ENCODE assay signal across 8 mouse cellular contexts in genomic region chr11:97662207-97662892, GRCm38 (mm10). TPM values are rescaled to one million over a fixed set of nuclear protein-coding genes. Genes with fewer than 3 reads are reported as not detected.
A peak's percentile ranks its signal among the peaks of the same experiment; 100 is the strongest.
DNase-seq lines count a peak whose midpoint lies in the region; ATAC-seq and TF ChIP-seq lines count a peak whose summit lies in the region.

No protein-coding gene starts in this region.

- 5% methylated on average over 21 of the region's 21 CpGs for WGBS in cerebellum, adult 2 months
- WGBS in heart, embryonic 13.5 days = 2% methylated on average over 21 of the region's 21 CpGs
- WGBS in midbrain, embryonic 12.5 days = 3% methylated on average over 21 of the region's 21 CpGs

- no peaks in the 10 kb centered on the region for H3K9me3 ChIP-seq in heart, embryonic 13.5 days
- H3K9me3 ChIP-seq in midbrain, embryonic 12.5 days = peaks cover 5% of the 10 kb centered on the region; the same call in 1 of the 2 replicates

- no peaks in the 10 kb centered on the region for H3K27me3 ChIP-seq in cerebellum, adult 2 months (ENCODE audit: control insufficient read depth, insufficient read depth, low read length)
- peaks cover 11% of the 10 kb centered on the region for H3K27me3 ChIP-seq in heart, embryonic 13.5 days (replicated peaks)
- peaks cover 32% of the 10 kb centered on the region for H3K27me3 ChIP-seq in midbrain, embryonic 12.5 days

- peak overlapping the region; percentile 90 for H3K4me2 ChIP-seq in heart, embryonic 13.5 days
- peak overlapping the region; percentile 83 for H3K4me2 ChIP-seq in midbrain, embryonic 12.5 days (replicated peaks)

- TF ChIP-seq POLR2A in cerebellum, adult 2 months (IDR thresholded peaks at IDR 0.05; ENCODE audit: borderline replicate concordance, insufficient read depth, low read length) = no peak

- no peak for ATAC-seq in heart, embryonic 13.5 days (ENCODE audit: extremely low read depth, insufficient number of reproducible peaks, low FRiP score, low TSS enrichment)
- no peak for ATAC-seq in midbrain, embryonic 12.5 days (ENCODE audit: low FRiP score, low read depth)

- no peak for TF ChIP-seq CTCF in cerebellum, adult 2 months (IDR thresholded peaks at IDR 0.05; ENCODE audit: borderline replicate concordance, insufficient read depth, low read depth, low read length)

- H3K9ac ChIP-seq in heart, embryonic 13.5 days = peak overlapping the region; percentile 97
- H3K9ac ChIP-seq in midbrain, embryonic 12.5 days (replicated peaks) = peak overlapping the region; percentile 95; the same call in 1 of the 2 replicates

- peaks cover 22% of the 10 kb centered on the region for H3K36me3 ChIP-seq in heart, embryonic 13.5 days
- peaks cover 19% of the 10 kb centered on the region for H3K36me3 ChIP-seq in midbrain, embryonic 12.5 days

- no peak for DNase-seq in cerebellum, adult 2 months
- DNase-seq in cerebellum, adult 8-10 months = no peak
- DNase-seq in adrenal gland, postnatal 14 days = peak; percentile 63
- DNase-seq in kidney, postnatal 14 days = peak; percentile 76
- DNase-seq in yolk sac, embryonic 10.5 days (ENCODE audit: low spot score) = peak; percentile 29
- DNase-seq in cerebellum, postnatal 14 days = no peak

- H3K4me1 ChIP-seq in cerebellum, adult 2 months (ENCODE audit: control insufficient read depth, insufficient read depth, low read length) = peaks cover 16% of the 10 kb centered on the region
- H3K4me1 ChIP-seq in heart, embryonic 13.5 days = peaks cover 61% of the 10 kb centered on the region
- H3K4me1 ChIP-seq in midbrain, embryonic 12.5 days = peaks cover 55% of the 10 kb centered on the region

- H3K27ac ChIP-seq in cerebellum, adult 2 months (ENCODE audit: insufficient read depth, low read length) = 0 out of 2 replicates have a peak overlapping the region, but pooled peaks have one; percentile 49
- peak overlapping the region; percentile 95 for H3K27ac ChIP-seq in heart, embryonic 13.5 days (replicated peaks)
- peak overlapping the region; percentile 92; the same call in 1 of the 2 replicates for H3K27ac ChIP-seq in midbrain, embryonic 12.5 days (replicated peaks)

- peak overlapping the region; percentile 73 for H3K4me3 ChIP-seq in cerebellum, adult 2 months (replicated peaks; ENCODE audit: insufficient read depth, low read depth, low read length)
- peak overlapping the region; percentile 92 for H3K4me3 ChIP-seq in heart, embryonic 13.5 days
- H3K4me3 ChIP-seq in midbrain, embryonic 12.5 days = peak overlapping the region; percentile 97

RNA-seq across cellular contexts. Expression of gene Mllt6, which starts 0.9 kb away (rescaled TPM):
- polyA plus RNA-seq in cerebellum, adult 2 months (2012; rRNA removed) = 68.4 and 69.3 TPM in 2 replicates
- 37.0 and 45.2 TPM in 2 replicates for total RNA-seq in adrenal gland, postnatal 14 days (2021)
- polyA plus RNA-seq in heart, embryonic 13.5 days (2015; fragmentation: Nextera tagmentation; extraction: Ambion mirVana) = 1.7 and 1.9 TPM in 2 replicates
- 3.0 and 3.2 TPM in 2 replicates for polyA plus RNA-seq in midbrain, embryonic 12.5 days (2016; fragmentation: Nextera tagmentation; extraction: Ambion mirVana)

RNA-seq across cellular contexts. Expression of gene Cisd3, which starts 23.3 kb away (rescaled TPM):
- 70.2 and 72.2 TPM in 2 replicates for polyA plus RNA-seq in cerebellum, adult 2 months (2012; rRNA removed)
- total RNA-seq in adrenal gland, postnatal 14 days (2021) = 277 and 297 TPM in 2 replicates
- polyA plus RNA-seq in heart, embryonic 13.5 days (2015; fragmentation: Nextera tagmentation; extraction: Ambion mirVana) = 44.1 and 53.7 TPM in 2 replicates
- polyA plus RNA-seq in midbrain, embryonic 12.5 days (2016; fragmentation: Nextera tagmentation; extraction: Ambion mirVana) = 12.4 and 13.5 TPM in 2 replicates

RNA-seq across cellular contexts. Expression of gene Epop, which starts 32.8 kb away (rescaled TPM):
- 4.1 and 5.4 TPM in 2 replicates for polyA plus RNA-seq in cerebellum, adult 2 months (2012; rRNA removed)
- total RNA-seq in adrenal gland, postnatal 14 days (2021) = 6.3 and 6.4 TPM in 2 replicates
- 1.1 and 1.4 TPM in 2 replicates for polyA plus RNA-seq in heart, embryonic 13.5 days (2015; fragmentation: Nextera tagmentation; extraction: Ambion mirVana)
- polyA plus RNA-seq in midbrain, embryonic 12.5 days (2016; fragmentation: Nextera tagmentation; extraction: Ambion mirVana) = 14.2 and 16.2 TPM in 2 replicates

RNA-seq across cellular contexts. Expression of gene Pcgf2, which starts 37.9 kb away (rescaled TPM):
- polyA plus RNA-seq in cerebellum, adult 2 months (2012; rRNA removed) = 54.3 and 59.5 TPM in 2 replicates
- total RNA-seq in adrenal gland, postnatal 14 days (2021) = 28.1 and 32.6 TPM in 2 replicates
- 10.5 and 11.0 TPM in 2 replicates for polyA plus RNA-seq in heart, embryonic 13.5 days (2015; fragmentation: Nextera tagmentation; extraction: Ambion mirVana)
- 16.5 and 20.0 TPM in 2 replicates for polyA plus RNA-seq in midbrain, embryonic 12.5 days (2016; fragmentation: Nextera tagmentation; extraction: Ambion mirVana)

RNA-seq across cellular contexts. Expression of gene Psmb3, which starts 40.8 kb away (rescaled TPM):
- polyA plus RNA-seq in cerebellum, adult 2 months (2012; rRNA removed) = 291 and 295 TPM in 2 replicates
- 216 and 225 TPM in 2 replicates for total RNA-seq in adrenal gland, postnatal 14 days (2021)
- 371 and 445 TPM in 2 replicates for polyA plus RNA-seq in heart, embryonic 13.5 days (2015; fragmentation: Nextera tagmentation; extraction: Ambion mirVana)
- 450 and 456 TPM in 2 replicates for polyA plus RNA-seq in midbrain, embryonic 12.5 days (2016; fragmentation: Nextera tagmentation; extraction: Ambion mirVana)

Comparison
In these comparisons a context has a peak if more than half of its experiments do, and no peak if none do; other contexts are left out.
1. DNase-seq: peak in adrenal gland, postnatal 14 days (single experiment), kidney, postnatal 14 days (single experiment) and yolk sac, embryonic 10.5 days (single experiment); none in cerebellum, adult 2 months (0 of 2), cerebellum, adult 8-10 months (single experiment) and cerebellum, postnatal 14 days (0 of 2).
2. RNA of gene Mllt6, which starts 0.9 kb away (polyA plus RNA-seq): 68.4 to 69.3 TPM in cerebellum, adult 2 months; 3.0 to 3.2 TPM in midbrain, embryonic 12.5 days and 1.7 to 1.9 TPM in heart, embryonic 13.5 days; every median in the first group is over 10 times any median in the second.
3. Peak in every context shown above with its lines, with median percentiles within 50 percentile points of each other: H3K27ac ChIP-seq and H3K4me3 ChIP-seq.